Mouse (Mus musculus) liver, postnatal 0 days (tissue): ENCODE measurements at regions not wholly inside any gene's neighbourhood (a gene's known extent, or its start where the extent isn't known, plus 50 kb on each side); places are given as distances from the start of the nearest gene placed in this dataset.

Source experiments
- CTCF ChIP-seq: sonication (generic); IDR thresholded peaks from 2 replicates; pipeline ENCODE4 v1.5.1; 2016; ENCODE audit warnings: antibody characterized with exemption, low read depth
- EP300 ChIP-seq: IDR thresholded peaks from 2 replicates; pipeline ENCODE4 v1.6.1; 2016; ENCODE audit warnings: antibody characterized with exemption, low read depth, mild to moderate bottlenecking

DNA sequence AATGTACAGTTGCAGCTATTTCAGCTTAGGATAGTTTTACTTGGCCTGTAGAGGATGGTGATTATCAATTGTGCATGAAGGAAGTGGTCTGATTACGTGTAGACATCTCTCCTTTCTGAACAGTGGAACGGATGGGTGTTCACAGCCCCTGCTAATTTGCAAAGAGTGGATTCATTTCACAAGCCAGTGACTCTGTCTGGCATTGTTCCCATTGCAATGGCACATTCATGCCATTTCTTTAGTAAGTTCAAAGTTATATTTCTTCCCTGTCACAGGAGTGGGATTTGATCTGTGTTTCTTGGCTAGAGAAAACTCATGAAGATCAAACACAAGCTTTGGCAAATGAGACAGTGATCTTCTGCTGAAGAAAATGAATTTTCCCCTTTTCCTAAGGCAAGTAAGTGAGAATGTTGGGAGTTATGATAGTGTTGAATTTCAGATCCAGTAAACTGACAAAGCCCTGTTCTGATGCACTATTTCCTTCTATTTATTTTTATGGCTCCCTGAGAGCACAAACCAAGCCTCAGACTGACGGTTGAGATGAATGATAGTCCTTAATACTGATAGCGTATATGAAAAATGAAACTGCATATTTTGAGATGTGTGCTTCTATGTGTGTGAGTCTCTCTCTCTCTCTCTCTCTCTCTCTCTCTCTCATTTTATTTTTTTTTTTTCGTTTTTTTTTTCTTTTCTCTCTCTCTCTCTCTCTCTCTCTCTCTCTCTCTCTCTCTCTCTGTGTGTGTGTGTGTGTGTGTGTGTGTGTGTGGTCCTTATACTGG lies 78.8 kb upstream of the Bmp2 start:
- TF ChIP-seq CTCF (no peak), EP300 (no peak)
